Mouse (Mus musculus) stomach, embryonic 14.5 days (tissue): ENCODE results near the gene Cnot3. TPM values are rescaled to one million over a fixed set of nuclear protein-coding genes. Genes with fewer than 3 reads are reported as not detected.
"Not testable (repeated sequence)": the region's sequence is repeated elsewhere in the genome, so short reads cannot be mapped to it uniquely, and the experiment has no call there.

Experiments
- ATAC-seq: fragments of 200-750 bp; cut with Nextera tagmentation; 2 replicates; pipeline ENCODE4 v1.8.0; 2017; ENCODE audit warnings: low read depth, moderate TSS enrichment; ENCODE audit not compliant: insufficient number of reproducible peaks, insufficient read depth, low FRiP score
- H3K27ac ChIP-seq: fragments of 300-500 bp; sonication (generic); 2 replicates; pipeline ENCODE4 v1.5.1; 2014; ENCODE audit warnings: mild to moderate bottlenecking, low read length, moderate library complexity, mixed read lengths
- H3K27me3 ChIP-seq: fragments of 300-500 bp; sonication (generic); 2 replicates; pipeline ENCODE4 v1.6.1; 2014; ENCODE audit warnings: low read length, control low read depth, mixed read lengths; ENCODE audit not compliant: control insufficient read depth, insufficient read depth
- H3K36me3 ChIP-seq: fragments of 300-500 bp; sonication (generic); 2 replicates; pipeline ENCODE4 v1.6.1; 2014; ENCODE audit warnings: mild to moderate bottlenecking, control low read depth, low read length, moderate library complexity, mixed read lengths; ENCODE audit not compliant: control insufficient read depth, insufficient read depth
- H3K4me1 ChIP-seq: fragments of 300-500 bp; sonication (generic); 2 replicates; pipeline ENCODE4 v1.6.1; 2014; ENCODE audit warnings: low read length, control low read depth, mixed read lengths; ENCODE audit not compliant: control insufficient read depth, insufficient read depth
- H3K4me2 ChIP-seq: fragments of 300-500 bp; sonication (generic); replicated peaks from 2 replicates; pipeline ENCODE4 v1.6.1; 2014; ENCODE audit warnings: low read depth, low read length, control low read depth
- H3K4me3 ChIP-seq: fragments of 300-500 bp; sonication (generic); 2 replicates; pipeline ENCODE4 v1.5.1; 2014; ENCODE audit warnings: low read depth, low read length, control low read depth
- H3K9ac ChIP-seq: fragments of 300-500 bp; sonication (generic); replicated peaks from 2 replicates; pipeline ENCODE4 v1.6.1; 2014; ENCODE audit warnings: low read depth, mild to moderate bottlenecking, control low read depth, low read length, moderate library complexity, mixed read lengths
- H3K9me3 ChIP-seq: fragments of 300-500 bp; sonication (generic); 2 replicates; pipeline ENCODE4 v1.6.1; 2016; ENCODE audit warnings: low read depth, low read length, control low read depth; ENCODE audit not compliant: control insufficient read depth
- WGBS: fragments of 180-500 bp; shearing (Covaris S2); extraction: QIAGEN DNeasy Blood & Tissue Kit; methylation state at CpG from one replicate; pipeline ENCODE4 v1.1.7; 2014; 5-methylcytosine and 5-hydroxymethylcytosine counted together
- microRNA-seq: library from miRNA; unstranded; fragments of <30 nt; microRNA quantifications from one replicate; pipeline ENCODE4, GENCODE M21; 2016
- polyA plus RNA-seq: library from polyadenylated mRNA; unstranded; fragments of >200 nt; fragmentation: Nextera tagmentation; extraction: Ambion mirVana; gene quantifications from 2 replicates; pipeline ENCODE4 v1.2.1, GENCODE M21; 2014

Gene Cnot3
- polyA plus RNA-seq, 1 experiment from 2014 or later: 58.3 TPM

GRCm38 (mm10) chr7:3706343-3706934 lies 61.4 kb downstream of the Cnot3 start:
- Histone ChIP-seq H3K4me1 (peaks cover 9% of the 10 kb centered on the region), H3K27ac (0 out of 2 replicates have a peak overlapping the region, but pooled peaks have one; percentile 52), H3K27me3 (no peaks in the 10 kb centered on the region), H3K4me2 (peak overlapping the region; percentile 88), H3K4me3 (peak overlapping the region; percentile 80), H3K36me3 (peaks cover 34% of the 10 kb centered on the region), H3K9ac (peak overlapping the region; percentile 86; the same call in 1 of the 2 replicates), H3K9me3 (no peaks in the 10 kb centered on the region)
- 51% methylated on average over 11 of the region's 11 CpGs for WGBS
- ATAC-seq: no peak

GRCm38 (mm10) chr7:3707027-3707426 lies 62.0 kb downstream of the Cnot3 start:
- no peak overlapping the region for H3K27ac ChIP-seq
- 56% methylated on average over 4 of the region's 4 CpGs for WGBS
- no peak overlapping the region for H3K9ac ChIP-seq
- no peak overlapping the region for H3K4me3 ChIP-seq
- no peaks in the 10 kb centered on the region for H3K9me3 ChIP-seq
- peaks cover 31% of the 10 kb centered on the region for H3K36me3 ChIP-seq
- ATAC-seq: no peak
- H3K27me3 ChIP-seq: no peaks in the 10 kb centered on the region
- no peak overlapping the region; the same call in 1 of the 2 replicates for H3K4me2 ChIP-seq
- peaks cover 9% of the 10 kb centered on the region for H3K4me1 ChIP-seq

DNA sequence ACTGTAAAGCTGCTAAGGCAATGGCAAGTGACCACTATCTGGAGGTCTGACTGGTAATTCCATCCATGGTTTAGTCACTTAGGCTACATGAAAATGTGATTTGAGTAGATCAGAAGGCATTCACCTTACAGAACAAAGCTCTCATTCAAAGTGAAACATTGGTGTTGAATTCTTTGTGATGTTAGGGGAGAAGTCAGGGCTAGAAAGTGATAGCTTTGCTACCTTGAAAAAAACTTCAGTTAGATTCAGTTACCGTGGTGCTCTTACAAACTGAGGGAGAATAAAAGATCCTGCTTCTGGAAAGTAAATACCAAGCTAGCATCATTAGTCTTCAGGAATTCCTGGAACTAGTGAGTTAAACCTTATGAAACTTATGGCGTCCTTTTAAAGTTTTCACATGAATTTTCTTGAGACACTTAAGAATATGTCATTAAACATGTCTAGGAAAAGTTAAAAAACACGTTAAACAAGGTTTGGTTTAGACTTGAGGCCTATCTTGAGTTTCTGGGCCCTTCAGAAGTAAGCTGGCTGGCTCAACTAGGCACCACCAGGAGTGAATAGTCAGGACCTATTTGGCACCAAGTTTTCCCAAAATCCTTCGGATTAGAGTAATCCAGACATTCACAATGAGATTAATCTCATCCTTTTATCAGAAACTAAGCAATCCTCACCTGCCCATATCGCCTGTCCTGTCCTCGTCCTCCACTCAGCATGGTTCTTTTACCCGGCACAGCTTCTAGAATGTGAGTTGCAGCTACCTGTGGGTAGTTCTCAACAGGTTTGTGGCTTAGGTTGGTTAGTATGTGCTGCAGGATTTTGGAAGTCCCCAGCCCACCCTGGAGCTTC lies 62.7 kb downstream of the Cnot3 start:
- Histone ChIP-seq H3K27me3 (no peaks in the 10 kb centered on the region), H3K4me2 (no peak overlapping the region), H3K4me3 (no peak overlapping the region), H3K27ac (no peak overlapping the region), H3K9me3 (no peaks in the 10 kb centered on the region), H3K4me1 (peaks cover 9% of the 10 kb centered on the region), H3K36me3 (peaks cover 31% of the 10 kb centered on the region), H3K9ac (no peak overlapping the region)
- ATAC-seq: no peak
- WGBS: 32% methylated on average over 7 of the region's 7 CpGs

DNA sequence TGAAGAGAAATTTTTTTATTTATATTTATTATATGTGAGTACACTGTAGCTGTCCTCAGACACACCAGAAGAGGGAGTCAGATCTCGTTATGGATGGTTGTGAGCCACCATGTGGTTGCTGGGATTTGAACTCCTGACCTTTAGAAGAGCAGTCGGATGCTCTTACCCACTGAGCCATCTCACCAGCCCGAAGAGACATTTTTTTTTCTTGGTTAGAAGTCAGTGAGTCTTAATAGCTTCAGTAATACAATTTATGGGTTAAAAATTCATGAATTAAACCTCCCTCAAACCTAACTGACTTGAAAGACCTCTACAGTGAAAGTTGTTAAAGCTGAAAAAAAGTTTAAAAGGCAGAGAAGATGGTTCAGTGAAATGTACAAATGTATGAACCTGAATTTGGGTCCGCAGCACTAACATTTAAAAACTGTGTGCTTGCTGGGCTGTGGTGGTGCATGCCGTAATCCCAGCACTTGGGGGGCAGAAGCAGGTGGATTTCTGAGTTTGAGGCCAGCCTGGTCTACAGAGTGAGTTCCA lies 63.4 kb downstream of the Cnot3 start:
- ATAC-seq: not testable (repeated sequence)
- WGBS: 28% methylated on average over 5 of the region's 5 CpGs

GRCm38 (mm10) chr7:3709000-3709399 lies 63.9 kb downstream of the Cnot3 start:
- H3K9me3 ChIP-seq: no peaks in the 10 kb centered on the region
- H3K36me3 ChIP-seq: peaks cover 31% of the 10 kb centered on the region
- no peak overlapping the region for H3K27ac ChIP-seq
- ATAC-seq: no peak
- peaks cover 9% of the 10 kb centered on the region for H3K4me1 ChIP-seq
- no peak overlapping the region for H3K9ac ChIP-seq
- H3K4me2 ChIP-seq: no peak overlapping the region
- no peak overlapping the region for H3K4me3 ChIP-seq
- H3K27me3 ChIP-seq: no peaks in the 10 kb centered on the region
- 72% methylated on average over 1 of the region's 1 CpGs for WGBS

More for the DNA sequence above, 63.4 kb downstream of the Cnot3 start:
- H3K4me3 ChIP-seq, H3K4me1 ChIP-seq, H3K27me3 ChIP-seq, H3K4me2 ChIP-seq, H3K27ac ChIP-seq, H3K9me3 ChIP-seq, H3K9ac ChIP-seq: not testable (repeated sequence)
- H3K36me3 ChIP-seq: peaks cover 31% of the 10 kb centered on the region

Small RNA genes within 50 kb of the gene (microRNA-seq; reads per million reads assigned to microRNA genes)
- gene Mir3572: 2.3 reads per million

Other genes starting within 250 kb of the Cnot3 start
- gene Cacng6, start 221.1 kb upstream of the Cnot3 start, polyA plus RNA-seq: 0.48 TPM in 1 of 2 replicates, not detected in the other
- 0.20 TPM in 1 of 2 replicates, not detected in the other for gene Tarm1, start 142.6 kb upstream of the Cnot3 start, polyA plus RNA-seq
- gene Oscar, start 29.1 kb upstream of the Cnot3 start, polyA plus RNA-seq: 0.41 TPM in 1 of 2 replicates, not detected in the other
- gene Ndufa3, start 27.9 kb upstream of the Cnot3 start, polyA plus RNA-seq: 517 and 630 TPM in 2 replicates
- gene Tfpt, start 15.3 kb upstream of the Cnot3 start, polyA plus RNA-seq: 22.3 and 22.4 TPM in 2 replicates
- 85.3 and 94.4 TPM in 2 replicates for gene Prpf31, start 15.3 kb upstream of the Cnot3 start, polyA plus RNA-seq
- gene Leng1, start 20.6 kb downstream of the Cnot3 start, polyA plus RNA-seq: 14.0 and 14.1 TPM in 2 replicates
- gene Tmc4, start 32.3 kb downstream of the Cnot3 start, polyA plus RNA-seq: 61.8 and 67.3 TPM in 2 replicates
- 223 and 240 TPM in 2 replicates for gene Tsen34, start 47.6 kb downstream of the Cnot3 start, polyA plus RNA-seq
- gene Mboat7, start 48.3 kb downstream of the Cnot3 start, polyA plus RNA-seq: 36.8 and 40.4 TPM in 2 replicates
- gene Rps9, start 58.7 kb downstream of the Cnot3 start, polyA plus RNA-seq: 1,552 and 1,583 TPM in 2 replicates
- 0.80 and 1.2 TPM in 2 replicates for gene Pirb, start 75.1 kb downstream of the Cnot3 start, polyA plus RNA-seq
- gene Gm15448, start 180.4 kb downstream of the Cnot3 start, polyA plus RNA-seq: not detected in 2 replicates
- gene Pira2, start 199.8 kb downstream of the Cnot3 start, polyA plus RNA-seq: 0.14 TPM in 1 of 2 replicates, not detected in the other